Mouse (Mus musculus) liver, embryonic 14.5 days (tissue): ENCODE measurements at regions not wholly inside any gene's neighbourhood (a gene's known extent, or its start where the extent isn't known, plus 50 kb on each side); places are given as distances from the start of the nearest gene placed in this dataset.

ENCODE experiments used
- CTCF ChIP-seq: IDR thresholded peaks from 2 replicates; pipeline ENCODE4 v1.5.1; 2016; ENCODE audit warnings: antibody characterized with exemption, low read depth, control low read depth
- EP300 ChIP-seq: IDR thresholded peaks from 2 replicates; pipeline ENCODE4 v1.6.1; 2016; ENCODE audit warnings: antibody characterized with exemption, low read depth

- TF ChIP-seq CTCF, result no peak
- TF ChIP-seq EP300, result no peak
Observed at GRCm38 (mm10) chr4:48746237-48746636, 82.9 kb downstream of the Cavin4 start.
